Mouse (Mus musculus) CH12.LX (cell line): ENCODE measurements at regions not wholly inside any gene's neighbourhood (a gene's known extent, or its start where the extent isn't known, plus 50 kb on each side); places are given as distances from the start of the nearest gene placed in this dataset.

Experiments
- DNase-seq: peaks from one replicate; pipeline ENCODE4 v3.0.0-alpha.2; 2013; ENCODE audit errors: extremely low read depth
- H3K27ac ChIP-seq: 2 replicates; pipeline ENCODE4 v1.5.1; 2012; ENCODE audit warnings: low read depth, mild to moderate bottlenecking, control low read depth, moderate library complexity; ENCODE audit not compliant: insufficient read depth
- H3K27me3 ChIP-seq: replicated peaks from 2 replicates; pipeline ENCODE3; 2012; ENCODE audit warnings: inconsistent platforms
- H3K36me3 ChIP-seq, 2 experiments: replicated peaks in 1 of 2; 2 replicates each; pipeline versions ENCODE3 to v1.6.1; 2012; ENCODE audit warnings: inconsistent platforms in 1 of 2, low read length in 1 of 2, mild to moderate bottlenecking in 1 of 2, mixed read lengths in 1 of 2, moderate library complexity in 1 of 2; ENCODE audit not compliant: control insufficient read depth in 1 of 2, insufficient read depth in 1 of 2
- H3K4me1 ChIP-seq, 2 experiments: 2 replicates each; pipeline ENCODE4 v1.6.1; 2012; ENCODE audit warnings: inconsistent platforms in 1 of 2, moderate library complexity in 1 of 2; ENCODE audit not compliant: insufficient read depth in 2 of 2, control insufficient read depth in 1 of 2
- H3K4me2 ChIP-seq: 2 replicates; pipeline ENCODE4 v1.6.1; 2012; ENCODE audit warnings: low read depth, mild to moderate bottlenecking, control low read depth; ENCODE audit not compliant: poor library complexity, insufficient read depth, severe bottlenecking
- H3K4me3 ChIP-seq, 3 experiments: fragments of 150-350 bp in 1 of 3; sonication (generic) in 1 of 3; replicated peaks in 1 of 3; 2 replicates each; pipeline versions ENCODE3 to v1.5.1; 2011 to 2012; ENCODE audit warnings: low read depth in 2 of 3, low read length in 2 of 3, mild to moderate bottlenecking in 2 of 3, moderate library complexity in 2 of 3, control low read depth in 1 of 3, improper control_type of control experiment in 1 of 3, inconsistent platforms in 1 of 3, mixed read lengths in 1 of 3; ENCODE audit not compliant: poor library complexity in 1 of 3
- H3K79me2 ChIP-seq: replicated peaks from 2 replicates; pipeline ENCODE4 v1.6.1; 2012; ENCODE audit warnings: mild to moderate bottlenecking, moderate library complexity; ENCODE audit not compliant: control insufficient read depth, poor library complexity, insufficient read depth, severe bottlenecking; ENCODE audit errors: extremely low read depth
- H3K9ac ChIP-seq: 2 replicates; pipeline ENCODE4 v1.6.1; 2012; ENCODE audit warnings: low read depth, mild to moderate bottlenecking, control low read depth, moderate library complexity; ENCODE audit not compliant: insufficient read depth
- H3K9me3 ChIP-seq: replicated peaks from 2 replicates; pipeline ENCODE3; 2012; ENCODE audit warnings: low read length, inconsistent platforms, mixed read lengths
- CTCF ChIP-seq, 2 experiments: IDR thresholded peaks in 1 of 2; conservative IDR thresholded peaks in 1 of 2; 2 replicates each; pipeline ENCODE4 v1.5.1; 2011 to 2012; ENCODE audit warnings: low read depth in 2 of 2, low read length in 2 of 2, improper control_type of control experiment in 1 of 2, inconsistent platforms in 1 of 2, mild to moderate bottlenecking in 1 of 2, moderate library complexity in 1 of 2
- E2F4 ChIP-seq: IDR thresholded peaks from 2 replicates; pipeline ENCODE4 v1.6.1; 2011; ENCODE audit warnings: low read depth, low read length, improper control_type of control experiment; ENCODE audit not compliant: insufficient replicate concordance
- EP300 ChIP-seq: IDR thresholded peaks from 2 replicates; pipeline ENCODE4 v1.6.1; 2011; ENCODE audit warnings: low read length, improper control_type of control experiment
- ETS1 ChIP-seq: conservative IDR thresholded peaks from 2 replicates; pipeline ENCODE4 v1.6.1; 2012; ENCODE audit warnings: low read depth, mild to moderate bottlenecking, inconsistent platforms, low read length, improper control_type of control experiment, moderate library complexity
- HCFC1 ChIP-seq: IDR thresholded peaks from 2 replicates; pipeline ENCODE4 v1.6.1; 2012; ENCODE audit warnings: low read depth, mild to moderate bottlenecking, inconsistent platforms, low read length, improper control_type of control experiment
- IRF4 ChIP-seq: IDR thresholded peaks from 2 replicates; pipeline ENCODE4 v1.6.1; 2014; ENCODE audit warnings: low read depth, mild to moderate bottlenecking, inconsistent platforms, low read length, improper control_type of control experiment
- JUND ChIP-seq: conservative IDR thresholded peaks from 2 replicates; pipeline ENCODE4 v1.6.1; 2011; ENCODE audit warnings: low read depth, low read length, improper control_type of control experiment
- MAX ChIP-seq: IDR thresholded peaks from 2 replicates; pipeline ENCODE4 v1.6.1; 2011; ENCODE audit warnings: low read length, improper control_type of control experiment
- MAZ ChIP-seq: IDR thresholded peaks from 2 replicates; pipeline ENCODE4 v1.6.1; 2012; ENCODE audit warnings: low read depth, mild to moderate bottlenecking, inconsistent platforms, low read length, improper control_type of control experiment, moderate library complexity
- NRF1 ChIP-seq: IDR thresholded peaks from 2 replicates; pipeline ENCODE4 v1.6.1; 2014; ENCODE audit warnings: low read depth, mild to moderate bottlenecking, inconsistent platforms, low read length, improper control_type of control experiment, moderate library complexity
- PAX5 ChIP-seq: IDR thresholded peaks from 2 replicates; pipeline ENCODE4 v1.6.1; 2012; ENCODE audit warnings: low read length, inconsistent platforms, mixed read lengths
- POLR2A ChIP-seq: IDR thresholded peaks from 2 replicates; pipeline ENCODE4 v1.6.1; 2011; ENCODE audit warnings: low read depth, mild to moderate bottlenecking, improper control_type of control experiment, low read length
- POLR2AphosphoS2 ChIP-seq: IDR thresholded peaks from 2 replicates; pipeline ENCODE4 v1.6.1; 2011; ENCODE audit warnings: low read depth, low read length, improper control_type of control experiment
- RAD21 ChIP-seq: IDR thresholded peaks from 2 replicates; pipeline ENCODE4 v1.6.1; 2011; ENCODE audit warnings: low read depth, mild to moderate bottlenecking, low read length, improper control_type of control experiment, moderate library complexity
- TBP ChIP-seq: conservative IDR thresholded peaks from 2 replicates; pipeline ENCODE4 v1.6.1; 2011; ENCODE audit warnings: low read depth, low read length, improper control_type of control experiment
- TCF12 ChIP-seq: IDR thresholded peaks from 2 replicates; pipeline ENCODE4 v1.6.1; 2014; ENCODE audit warnings: low read depth, mild to moderate bottlenecking, inconsistent platforms, low read length, improper control_type of control experiment
- USF1 ChIP-seq: IDR thresholded peaks from 2 replicates; pipeline ENCODE4 v1.6.1; 2014; ENCODE audit warnings: low read depth, mild to moderate bottlenecking, inconsistent platforms, low read length, improper control_type of control experiment
- ZC3H11A ChIP-seq: IDR thresholded peaks from 2 replicates; pipeline ENCODE4 v1.6.1; 2012; ENCODE audit warnings: low read depth, mild to moderate bottlenecking, inconsistent platforms, low read length, improper control_type of control experiment
- ZKSCAN1 ChIP-seq: IDR thresholded peaks from 2 replicates; pipeline ENCODE4 v1.6.1; 2012; ENCODE audit warnings: low read depth, inconsistent platforms, low read length, improper control_type of control experiment, borderline replicate concordance
- ZMIZ1 ChIP-seq: IDR thresholded peaks from 2 replicates; pipeline ENCODE4 v1.6.1; 2012; ENCODE audit warnings: low read depth, mild to moderate bottlenecking, inconsistent platforms, low read length, improper control_type of control experiment
- ZNF384 ChIP-seq: IDR thresholded peaks from 2 replicates; pipeline ENCODE4 v1.6.1; 2012; ENCODE audit warnings: low read depth, low read length, improper control_type of control experiment, inconsistent platforms
- dilution Hi-C: fragments of 300-500 bp; cut with MboI; formaldehyde crosslinking; loops from 2 replicates; pipeline ENCODE4 v1.14.3; 2020; ENCODE audit warnings: low sequenced_read_pairs; ENCODE audit not compliant: extremely low pct_unique_long_range_greater_than_20kb, extremely low pct_ligation_motif_present
- in situ Hi-C: fragments of 300-500 bp; cut with MboI; formaldehyde crosslinking; loops from 3 replicates; pipeline ENCODE4 v1.14.3; 2019; ENCODE audit warnings: low sequenced_read_pairs, low pct_ligation_motif_present, low pct_unique_long_range_greater_than_20kb, mixed read lengths

GRCm38 (mm10) chr3:52534118-52534517, 266.0 kb downstream of the Foxo1 start (continued):
- TF ChIP-seq MAZ, result no peak
- no peak for TF ChIP-seq E2F4
- no peak for TF ChIP-seq MAX
- TF ChIP-seq, all 38 proteins: peak for 0

- Histone ChIP-seq H3K9ac (no peak overlapping the region), H3K27ac (no peak overlapping the region), H3K79me2 (no peaks in the 10 kb centered on the region), H3K4me2 (no peak overlapping the region), H3K9me3 (no peaks in the 10 kb centered on the region), H3K36me3 (no peaks in the 10 kb centered on the region), H3K4me1 (no peaks in the 10 kb centered on the region), H3K4me3 (no peak overlapping the region), H3K27me3 (no peaks in the 10 kb centered on the region)
- dilution Hi-C loops (no loop called here), in situ Hi-C loops (no loop called here)
- TF ChIP-seq HCFC1 (no peak), CTCF (conservative IDR thresholded peaks at IDR 0.05 in 1 of 2, IDR thresholded peaks at IDR 0.05 in 1 of 2; ENCODE audit: low read depth in 2 of 2, low read length in 2 of 2) (no peak), ZC3H11A (no peak), USF1 (no peak), TBP (no peak), PAX5 (no peak), JUND (no peak), IRF4 (no peak), ZKSCAN1 (no peak), TCF12 (no peak), POLR2AphosphoS2 (no peak), NRF1 (no peak), ZNF384 (no peak), RAD21 (no peak), ZMIZ1 (no peak), POLR2A (no peak), ETS1 (no peak), EP300 (no peak)
- no peak for DNase-seq
Observed at GRCm38 (mm10) chr3:52531686-52532351, 263.7 kb downstream of the Foxo1 start.
